Mouse (Mus musculus) intestine, embryonic 15.5 days (tissue): ENCODE results near the gene Inhbb. TPM values are rescaled to one million over a fixed set of nuclear protein-coding genes. Genes with fewer than 3 reads are reported as not detected.
A peak's percentile ranks its signal among the peaks of the same experiment; 100 is the strongest.

Experiments
- ATAC-seq: fragments of 200-750 bp; cut with Nextera tagmentation; 2 replicates; pipeline ENCODE4 v1.8.0; 2017; ENCODE audit warnings: moderate TSS enrichment, moderate library complexity
- H3K27ac ChIP-seq: fragments of 300-500 bp; sonication (generic); 2 replicates; pipeline ENCODE4 v1.5.1; 2015; ENCODE audit warnings: mild to moderate bottlenecking, inconsistent platforms
- H3K27me3 ChIP-seq: fragments of 300-500 bp; sonication (generic); replicated peaks from 2 replicates; pipeline ENCODE4 v1.6.1; 2015; ENCODE audit warnings: inconsistent platforms
- H3K36me3 ChIP-seq: fragments of 300-500 bp; sonication (generic); 2 replicates; pipeline ENCODE4 v1.6.1; 2015; ENCODE audit warnings: inconsistent platforms
- H3K4me1 ChIP-seq: fragments of 300-500 bp; sonication (generic); replicated peaks from 2 replicates; pipeline ENCODE4 v1.6.1; 2015; ENCODE audit warnings: inconsistent platforms
- H3K4me2 ChIP-seq: fragments of 300-500 bp; sonication (generic); replicated peaks from 2 replicates; pipeline ENCODE4 v1.6.1; 2015; ENCODE audit warnings: mild to moderate bottlenecking, inconsistent platforms
- H3K4me3 ChIP-seq: fragments of 300-500 bp; sonication (generic); replicated peaks from 2 replicates; pipeline ENCODE4 v1.5.1; 2015; ENCODE audit warnings: inconsistent platforms
- H3K9ac ChIP-seq: fragments of 300-500 bp; sonication (generic); 2 replicates; pipeline ENCODE4 v1.6.1; 2015; ENCODE audit warnings: inconsistent platforms
- H3K9me3 ChIP-seq: fragments of 300-500 bp; sonication (generic); 2 replicates; pipeline ENCODE4 v1.6.1; 2016; ENCODE audit warnings: inconsistent platforms
- WGBS: fragments of 180-500 bp; shearing (Covaris S2); methylation state at CpG from one replicate; pipeline ENCODE4 v1.1.7; 2015; 5-methylcytosine and 5-hydroxymethylcytosine counted together
- polyA plus RNA-seq: library from polyadenylated mRNA; unstranded; fragments of >200 nt; fragmentation: Nextera tagmentation; extraction: Ambion mirVana; gene quantifications from 2 replicates; pipeline ENCODE4 v1.2.1, GENCODE M21; 2015

Gene Inhbb
- polyA plus RNA-seq = 0.11 and 0.16 TPM in 2 replicates

DNA sequence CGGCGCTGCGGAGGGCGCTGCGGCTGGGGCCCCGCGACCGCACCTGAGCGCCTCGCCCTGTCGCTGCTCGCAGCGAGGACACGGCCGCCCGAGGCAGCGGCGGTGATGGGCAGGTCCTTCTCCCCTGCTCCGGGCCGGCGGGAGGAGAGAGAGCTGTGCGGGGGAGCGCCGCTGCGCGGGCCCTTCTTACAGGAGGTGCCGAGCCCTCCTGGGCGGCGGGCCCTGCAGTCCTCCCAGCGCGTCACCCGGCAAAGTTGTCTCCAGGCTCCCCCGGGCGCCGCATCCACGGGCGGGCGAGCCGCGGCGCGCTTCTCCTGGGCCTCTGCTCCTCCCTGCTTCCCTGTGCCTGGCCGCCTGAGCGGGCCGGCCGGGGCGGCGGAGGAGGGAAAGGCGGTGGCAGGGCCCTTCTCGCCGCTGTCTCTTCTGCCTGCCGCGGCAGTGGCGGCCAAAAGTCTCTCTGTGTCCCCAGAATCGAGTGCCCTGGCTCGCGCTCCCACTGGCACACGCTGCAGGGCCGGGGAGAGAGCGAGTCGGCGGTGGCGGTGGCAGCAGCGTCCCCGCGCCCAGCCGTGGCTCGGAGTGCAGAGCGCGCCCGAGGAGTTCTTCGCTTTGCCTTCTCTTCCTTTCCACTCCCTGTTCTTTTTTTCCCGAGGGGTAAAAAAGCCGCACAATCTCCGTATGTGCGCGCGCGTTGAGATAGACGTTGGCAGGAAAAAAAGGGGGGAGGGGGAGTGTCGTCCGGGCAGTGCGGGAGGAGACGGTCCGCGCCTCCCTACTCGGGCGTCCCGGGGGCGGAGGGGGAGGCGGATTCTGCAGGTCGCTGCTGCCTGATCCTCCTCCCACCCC lies at the start of gene Inhbb:
TSS of gene Inhbb (minus strand) at position 673 of the 846 bp plus-strand sequence.
- Histone ChIP-seq H3K9me3 (no peaks in the 10 kb centered on the region), H3K27ac (no peak within 1 kb of the TSS), H3K4me1 (peaks cover 21% of the 10 kb centered on the region), H3K4me2 (peak within 1 kb of the TSS; percentile 100), H3K36me3 (no peaks in the 10 kb centered on the region), H3K4me3 (peak within 1 kb of the TSS; percentile 60), H3K27me3 (peaks cover 76% of the 10 kb centered on the region), H3K9ac (peak within 1 kb of the TSS; percentile 56)
- WGBS = under 1% methylated on average over 86 of the region's 92 CpGs
- ATAC-seq = peak; percentile 39

GRCm38 (mm10) chr1:119463386-119463785 lies 41.3 kb upstream of the Inhbb start:
- 51% methylated on average over 2 of the region's 2 CpGs for WGBS
- H3K27ac ChIP-seq = no peak overlapping the region
- H3K27me3 ChIP-seq = no peaks in the 10 kb centered on the region
- H3K4me3 ChIP-seq = no peak overlapping the region
- no peaks in the 10 kb centered on the region for H3K36me3 ChIP-seq
- H3K4me2 ChIP-seq = no peak overlapping the region
- H3K9ac ChIP-seq = no peak overlapping the region
- no peaks in the 10 kb centered on the region for H3K9me3 ChIP-seq
- ATAC-seq = no peak
- no peaks in the 10 kb centered on the region for H3K4me1 ChIP-seq

- Histone ChIP-seq H3K27me3 (no peaks in the 10 kb centered on the region; the same call in 1 of the 2 replicates), H3K9me3 (no peaks in the 10 kb centered on the region), H3K36me3 (no peaks in the 10 kb centered on the region), H3K9ac (no peak overlapping the region), H3K4me2 (no peak overlapping the region), H3K4me1 (peaks cover 9% of the 10 kb centered on the region; the same call in 1 of the 2 replicates), H3K4me3 (no peak overlapping the region), H3K27ac (no peak overlapping the region)
- 76% methylated on average over 2 of the region's 2 CpGs for WGBS
- ATAC-seq = no peak
Observed at GRCm38 (mm10) chr1:119460062-119460461, 38.0 kb upstream of the Inhbb start.

DNA sequence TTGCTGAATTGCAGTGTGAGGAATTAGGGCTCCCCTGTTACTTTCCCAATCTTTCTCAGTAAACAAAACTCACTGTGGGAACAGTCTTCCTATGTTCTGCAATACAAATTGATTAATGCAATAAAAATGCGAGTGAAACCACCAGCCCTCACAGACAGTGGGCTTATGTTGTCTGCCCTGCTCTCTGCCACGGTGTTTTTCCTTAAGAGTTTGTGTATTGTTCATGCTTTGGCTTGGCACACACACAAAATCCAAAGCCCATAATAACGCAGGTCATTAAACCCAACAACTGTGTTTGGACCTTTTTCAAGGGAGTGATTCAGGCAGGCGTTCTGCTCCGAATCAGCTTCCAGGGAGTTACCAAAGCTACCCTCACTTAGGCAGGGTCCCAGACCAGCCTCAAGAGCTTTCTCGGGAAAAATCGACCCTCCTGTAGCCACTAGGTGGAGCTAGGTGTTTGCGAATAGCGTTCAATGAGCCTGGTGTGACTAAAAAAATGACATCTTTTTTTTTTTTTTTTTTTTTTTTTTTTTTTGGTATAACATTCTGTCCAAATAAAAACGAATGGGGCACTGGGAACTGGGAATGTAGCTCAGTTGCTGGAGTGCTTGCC lies 36.1 kb upstream of the Inhbb start:
- H3K36me3 ChIP-seq = no peaks in the 10 kb centered on the region
- H3K4me2 ChIP-seq = no peak overlapping the region
- WGBS = 11% methylated on average over 10 of the region's 10 CpGs
- H3K4me3 ChIP-seq = no peak overlapping the region
- H3K27me3 ChIP-seq = no peaks in the 10 kb centered on the region; the same call in 1 of the 2 replicates
- no peaks in the 10 kb centered on the region for H3K9me3 ChIP-seq
- peak; percentile 26; the same call in 1 of the 2 replicates for ATAC-seq
- no peak overlapping the region for H3K9ac ChIP-seq
- no peak overlapping the region for H3K27ac ChIP-seq
- peaks cover 9% of the 10 kb centered on the region; the same call in 1 of the 2 replicates for H3K4me1 ChIP-seq

GRCm38 (mm10) chr1:119457528-119457855 lies 35.4 kb upstream of the Inhbb start:
- H3K4me1 ChIP-seq = peaks cover 9% of the 10 kb centered on the region; the same call in 1 of the 2 replicates
- H3K4me3 ChIP-seq = no peak overlapping the region
- H3K27me3 ChIP-seq = no peaks in the 10 kb centered on the region; the same call in 1 of the 2 replicates
- no peak overlapping the region for H3K9ac ChIP-seq
- 39% methylated on average over 5 of the region's 5 CpGs for WGBS
- no peak for ATAC-seq
- H3K36me3 ChIP-seq = no peaks in the 10 kb centered on the region
- H3K9me3 ChIP-seq = no peaks in the 10 kb centered on the region
- peak overlapping the region; percentile 46 for H3K4me2 ChIP-seq
- no peak overlapping the region for H3K27ac ChIP-seq

GRCm38 (mm10) chr1:119456671-119457527 lies 34.9 kb upstream of the Inhbb start:
- ATAC-seq = peak; percentile 52; the same call in 1 of the 2 replicates
- H3K9me3 ChIP-seq = no peaks in the 10 kb centered on the region
- no peaks in the 10 kb centered on the region for H3K36me3 ChIP-seq
- no peak overlapping the region for H3K27ac ChIP-seq
- no peak overlapping the region for H3K9ac ChIP-seq
- H3K4me3 ChIP-seq = no peak overlapping the region
- WGBS = 22% methylated on average over 19 of the region's 19 CpGs
- peak overlapping the region; percentile 46 for H3K4me2 ChIP-seq
- H3K4me1 ChIP-seq = peaks cover 9% of the 10 kb centered on the region; the same call in 1 of the 2 replicates
- no peaks in the 10 kb centered on the region; the same call in 1 of the 2 replicates for H3K27me3 ChIP-seq

DNA sequence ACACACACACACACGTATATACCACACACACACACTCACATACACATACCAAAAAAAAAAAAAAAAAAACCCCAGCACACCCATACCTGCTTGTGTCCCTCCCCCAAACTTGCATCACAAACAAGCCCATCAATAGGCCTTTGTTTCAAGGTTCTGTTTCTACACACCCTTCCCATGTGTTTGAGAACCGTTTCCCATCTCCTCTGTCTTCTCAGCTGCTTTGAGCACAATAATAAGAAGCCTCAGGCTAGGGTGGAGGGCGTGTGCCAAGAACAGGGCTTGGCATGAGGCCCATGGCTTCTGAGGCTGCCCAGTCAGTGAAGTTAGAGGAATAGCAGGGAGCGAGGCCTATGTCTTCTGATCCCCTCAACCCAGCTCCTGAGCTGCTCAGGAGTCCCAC lies 31.7 kb upstream of the Inhbb start:
- Histone ChIP-seq H3K9ac (no peak overlapping the region), H3K4me2 (no peak overlapping the region), H3K27ac (no peak overlapping the region), H3K4me1 (peaks cover 9% of the 10 kb centered on the region; the same call in 1 of the 2 replicates), H3K27me3 (no peaks in the 10 kb centered on the region; the same call in 1 of the 2 replicates), H3K36me3 (no peaks in the 10 kb centered on the region), H3K4me3 (no peak overlapping the region), H3K9me3 (no peaks in the 10 kb centered on the region)
- 56% methylated on average over 3 of the region's 4 CpGs for WGBS
- no peak for ATAC-seq

- Histone ChIP-seq H3K27me3 (no peaks in the 10 kb centered on the region), H3K4me1 (no peaks in the 10 kb centered on the region), H3K9me3 (no peaks in the 10 kb centered on the region), H3K27ac (no peak overlapping the region), H3K36me3 (no peaks in the 10 kb centered on the region), H3K4me2 (no peak overlapping the region), H3K4me3 (no peak overlapping the region), H3K9ac (no peak overlapping the region)
- ATAC-seq = no peak
- WGBS = 65% methylated on average over 10 of the region's 10 CpGs
Observed at GRCm38 (mm10) chr1:119451417-119451816, 29.4 kb upstream of the Inhbb start.

DNA sequence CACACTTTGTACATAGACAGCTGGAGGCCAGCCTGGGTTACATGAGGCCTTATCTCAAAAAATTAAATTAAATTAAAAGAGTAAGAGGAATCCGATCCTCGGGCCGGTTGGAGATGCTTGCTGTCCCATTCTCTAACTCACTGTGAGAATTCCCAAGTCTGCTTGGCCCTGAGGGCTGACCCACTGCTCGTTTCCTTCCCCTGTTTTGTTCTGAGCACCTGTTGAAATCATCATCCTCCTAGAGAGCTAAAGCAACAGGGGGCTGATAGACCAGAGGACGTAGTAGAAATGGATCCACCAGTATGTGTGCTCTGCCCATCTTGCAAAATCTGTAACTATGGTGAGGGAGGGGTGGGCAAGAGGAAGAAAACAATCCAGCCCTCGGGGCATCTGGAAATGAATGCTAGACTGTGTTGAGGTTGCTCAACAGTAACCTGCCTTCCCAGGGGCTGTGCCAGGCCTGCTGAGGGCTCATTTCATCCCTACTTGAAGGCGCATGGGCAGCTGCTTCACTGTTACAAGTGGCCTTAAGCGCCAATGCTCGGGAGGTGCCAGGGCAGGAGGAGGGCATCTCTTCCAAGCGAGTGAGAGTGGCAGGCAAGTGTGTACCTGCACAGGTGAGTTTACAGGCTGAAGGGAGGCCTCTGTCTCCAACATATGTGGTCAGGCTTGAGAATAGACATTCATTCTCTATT lies 28.8 kb upstream of the Inhbb start:
- Histone ChIP-seq H3K9ac (no peak overlapping the region), H3K9me3 (no peaks in the 10 kb centered on the region), H3K4me2 (no peak overlapping the region), H3K27me3 (no peaks in the 10 kb centered on the region), H3K4me3 (no peak overlapping the region), H3K27ac (no peak overlapping the region), H3K4me1 (no peaks in the 10 kb centered on the region), H3K36me3 (no peaks in the 10 kb centered on the region)
- WGBS = 82% methylated on average over 10 of the region's 10 CpGs
- ATAC-seq = no peak

- Histone ChIP-seq H3K4me3 (no peak overlapping the region), H3K9ac (no peak overlapping the region), H3K27me3 (no peaks in the 10 kb centered on the region), H3K4me1 (no peaks in the 10 kb centered on the region), H3K36me3 (no peaks in the 10 kb centered on the region), H3K27ac (no peak overlapping the region), H3K9me3 (no peaks in the 10 kb centered on the region), H3K4me2 (no peak overlapping the region)
- ATAC-seq = no peak
- 62% methylated on average over 10 of the region's 10 CpGs for WGBS
Observed at GRCm38 (mm10) chr1:119446753-119447283, 24.8 kb upstream of the Inhbb start.

- Histone ChIP-seq H3K27me3 (no peaks in the 10 kb centered on the region), H3K4me2 (no peak overlapping the region), H3K36me3 (no peaks in the 10 kb centered on the region), H3K4me1 (no peaks in the 10 kb centered on the region), H3K4me3 (no peak overlapping the region), H3K9ac (no peak overlapping the region), H3K27ac (no peak overlapping the region), H3K9me3 (no peaks in the 10 kb centered on the region)
- no peak for ATAC-seq
- WGBS = 84% methylated on average over 21 of the region's 21 CpGs
Observed at GRCm38 (mm10) chr1:119443591-119444350, 21.7 kb upstream of the Inhbb start.
